Mouse (Mus musculus) heart, postnatal 0 days (tissue): ENCODE data around the gene Ank2. TPM values are rescaled to one million over a fixed set of nuclear protein-coding genes. Genes with fewer than 3 reads are reported as not detected.

Experiments
- ATAC-seq: fragments of 200-750 bp; cut with Nextera tagmentation; 2 replicates; pipeline ENCODE4 v1.8.0; 2017; ENCODE audit warnings: low read depth, moderate number of reproducible peaks, moderate library complexity; ENCODE audit not compliant: insufficient read depth
- DNase-seq: peaks from one replicate; pipeline ENCODE4 v3.0.0-alpha.2; 2016; ENCODE audit warnings: low spot score
- H3K27ac ChIP-seq: fragments of 300-500 bp; sonication (generic); 2 replicates; pipeline ENCODE4 v1.5.1; 2014; ENCODE audit warnings: low read depth, mild to moderate bottlenecking
- H3K27me3 ChIP-seq: fragments of 300-500 bp; sonication (generic); 2 replicates; pipeline ENCODE4 v1.6.1; 2014; ENCODE audit warnings: low read length, mixed read lengths; ENCODE audit not compliant: control insufficient read depth, insufficient read depth
- H3K36me3 ChIP-seq: fragments of 300-500 bp; sonication (generic); replicated peaks from 2 replicates; pipeline ENCODE4 v1.6.1; 2014; ENCODE audit warnings: low read length, mixed read lengths; ENCODE audit not compliant: control insufficient read depth, insufficient read depth
- H3K4me1 ChIP-seq: fragments of 300-500 bp; sonication (generic); 2 replicates; pipeline ENCODE4 v1.6.1; 2014; ENCODE audit warnings: antibody characterized with exemption; ENCODE audit not compliant: control insufficient read depth, insufficient read depth
- H3K4me2 ChIP-seq: fragments of 300-500 bp; sonication (generic); 2 replicates; pipeline ENCODE4 v1.6.1; 2014; ENCODE audit warnings: low read depth, mild to moderate bottlenecking, low read length, moderate library complexity
- H3K4me3 ChIP-seq: fragments of 300-500 bp; sonication (generic); 2 replicates; pipeline ENCODE4 v1.5.1; 2014; ENCODE audit warnings: low read depth, low read length
- H3K9ac ChIP-seq: fragments of 300-500 bp; sonication (generic); replicated peaks from 2 replicates; pipeline ENCODE4 v1.6.1; 2014; ENCODE audit warnings: low read depth, low read length, mixed read lengths
- H3K9me3 ChIP-seq: fragments of 300-500 bp; sonication (generic); replicated peaks from 2 replicates; pipeline ENCODE4 v1.6.1; 2016; ENCODE audit warnings: low read length; ENCODE audit not compliant: control insufficient read depth
- CTCF ChIP-seq: IDR thresholded peaks from 2 replicates; pipeline ENCODE4 v1.5.1; 2016; ENCODE audit warnings: antibody characterized with exemption, control low read depth, low read depth
- EP300 ChIP-seq: IDR thresholded peaks from 2 replicates; pipeline ENCODE4 v1.6.1; 2016; ENCODE audit warnings: antibody characterized with exemption, low read depth
- WGBS: fragments of 180-500 bp; shearing (Covaris S2); extraction: QIAGEN DNeasy Blood & Tissue Kit; methylation state at CpG from one replicate; pipeline ENCODE4 v1.1.7; 2014; 5-methylcytosine and 5-hydroxymethylcytosine counted together
- polyA plus RNA-seq: library from polyadenylated mRNA; unstranded; fragments of >200 nt; fragmentation: Nextera tagmentation; extraction: Ambion mirVana; gene quantifications from 2 replicates; pipeline ENCODE4 v1.2.1, GENCODE M21; 2015
- total RNA-seq: library from RNA; depleted of rRNA; stranded (reverse); fragments of >200 nt; gene quantifications from 2 replicates; pipeline ENCODE4 v1.2.3, GENCODE M21; 2014; ENCODE audit warnings: low replicate concordance

Gene Ank2
- total and polyA plus RNA-seq, 2 experiments from 2014 or later, result 45.1 to 138 TPM

DNA sequence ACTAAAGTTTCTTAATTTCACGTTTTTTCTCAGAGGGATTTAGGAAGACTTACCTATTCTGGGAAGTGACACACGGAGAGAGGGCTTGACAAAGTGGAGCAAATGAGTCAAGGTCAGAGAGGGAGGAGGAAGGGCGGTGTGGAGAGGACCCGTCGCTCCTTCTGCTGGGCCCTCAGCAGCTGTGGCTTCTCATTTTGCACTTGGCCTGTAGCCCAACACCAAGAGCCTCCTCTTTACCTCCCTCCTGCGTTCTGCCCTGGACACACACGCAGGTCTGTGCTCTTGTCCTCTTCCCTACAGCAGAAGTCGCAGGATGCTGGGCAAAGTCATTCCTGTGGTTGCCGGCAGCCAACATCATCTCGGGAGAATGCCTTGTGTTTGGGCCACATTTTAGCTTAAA lies 22.0 kb upstream of the Ank2 start:
- H3K27ac ChIP-seq, result peak overlapping the region; percentile 88

DNA sequence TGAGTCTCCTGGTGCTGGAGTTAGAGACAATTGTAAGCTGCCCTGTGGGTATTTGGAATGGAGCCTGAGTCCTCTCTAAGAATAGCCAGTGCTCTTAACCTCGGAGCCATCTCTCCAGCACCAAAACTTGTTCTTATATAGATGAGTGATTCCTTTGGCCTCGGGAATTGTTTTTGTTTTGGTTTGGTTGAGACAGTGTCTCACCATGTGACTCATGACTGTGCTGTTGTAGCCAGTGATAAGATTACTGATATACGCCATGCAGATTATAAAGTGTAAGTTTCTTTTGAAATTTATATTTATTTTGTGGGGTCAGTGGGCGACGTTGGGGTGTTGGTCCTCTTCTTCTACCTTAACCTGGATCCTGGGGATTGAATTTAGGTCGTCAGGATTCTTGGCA lies 21.1 kb upstream of the Ank2 start:
- no peaks in the 10 kb centered on the region for H3K36me3 ChIP-seq
- ATAC-seq (no peak), DNase-seq (no peak)
- peak overlapping the region; percentile 88 for H3K27ac ChIP-seq
- TF ChIP-seq EP300, result no peak
- no peak overlapping the region for H3K4me3 ChIP-seq
- H3K9ac ChIP-seq, result no peak overlapping the region
- 52% methylated on average over 6 of the region's 6 CpGs for WGBS
- H3K4me2 ChIP-seq, result no peak overlapping the region
- H3K27me3 ChIP-seq, result no peaks in the 10 kb centered on the region
- no peaks in the 10 kb centered on the region for H3K9me3 ChIP-seq
- peaks cover 14% of the 10 kb centered on the region; the same call in 1 of the 2 replicates for H3K4me1 ChIP-seq

More for the DNA sequence above, 22.0 kb upstream of the Ank2 start:
- ATAC-seq (peak; percentile 79), DNase-seq (peak; percentile 68)
- no peaks in the 10 kb centered on the region for H3K36me3 ChIP-seq
- no peaks in the 10 kb centered on the region for H3K27me3 ChIP-seq
- 30% methylated on average over 10 of the region's 10 CpGs for whole genome bisulfite sequencing
- H3K4me1 ChIP-seq, result peaks cover 14% of the 10 kb centered on the region; the same call in 1 of the 2 replicates
- H3K4me2 ChIP-seq, result peak overlapping the region; percentile 16; the same call in 1 of the 2 replicates
- no peaks in the 10 kb centered on the region for H3K9me3 ChIP-seq
- no peak overlapping the region for H3K9ac ChIP-seq
- H3K4me3 ChIP-seq, result no peak overlapping the region
- no peak for TF ChIP-seq EP300
- TF ChIP-seq CTCF, result peak; percentile 51

DNA sequence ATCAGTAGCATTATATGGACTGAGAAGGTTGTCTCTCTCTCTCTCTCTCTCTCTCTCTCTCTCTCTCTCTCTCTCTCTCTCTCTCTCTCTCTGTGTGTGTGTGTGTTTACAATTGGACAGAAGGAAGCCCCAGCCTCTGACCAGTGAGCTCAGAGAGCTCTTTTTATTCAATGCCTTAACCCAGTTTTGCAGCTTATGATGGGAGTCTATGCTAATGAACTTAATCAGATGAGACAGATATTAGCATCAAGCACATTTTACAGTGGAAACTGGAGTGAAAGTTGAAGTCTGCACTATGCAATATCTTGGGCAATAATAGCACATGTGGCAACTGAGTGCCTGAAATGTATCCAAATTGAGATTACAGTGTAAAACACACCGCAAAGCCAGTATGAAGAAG lies 16.1 kb upstream of the Ank2 start:
- Histone ChIP-seq H3K9ac (no peak overlapping the region), H3K4me2 (no peak overlapping the region), H3K4me1 (0 out of 2 replicates have a peak, but pooled peaks cover 7% of the 10 kb centered on the region), H3K4me3 (no peak overlapping the region), H3K27me3 (no peaks in the 10 kb centered on the region), H3K9me3 (no peaks in the 10 kb centered on the region), H3K36me3 (no peaks in the 10 kb centered on the region), H3K27ac (no peak overlapping the region)
- no peak for TF ChIP-seq EP300
- no peak for TF ChIP-seq CTCF
- ATAC-seq, result no peak
- no peak for DNase-seq
- WGBS, result 93% methylated on average over 1 of the region's 1 CpGs

- DNase-seq (no peak), ATAC-seq (no peak)
- Histone ChIP-seq H3K4me1 (no peaks in the 10 kb centered on the region), H3K27me3 (no peaks in the 10 kb centered on the region), H3K4me3 (no peak overlapping the region), H3K9ac (no peak overlapping the region), H3K27ac (no peak overlapping the region), H3K9me3 (no peaks in the 10 kb centered on the region), H3K36me3 (no peaks in the 10 kb centered on the region), H3K4me2 (no peak overlapping the region)
- TF ChIP-seq EP300 (no peak), CTCF (no peak)
- 78% methylated on average over 2 of the region's 2 CpGs for WGBS
Measured at GRCm38 (mm10) chr3:127513699-127514098, 14.5 kb upstream of the Ank2 start.

DNA sequence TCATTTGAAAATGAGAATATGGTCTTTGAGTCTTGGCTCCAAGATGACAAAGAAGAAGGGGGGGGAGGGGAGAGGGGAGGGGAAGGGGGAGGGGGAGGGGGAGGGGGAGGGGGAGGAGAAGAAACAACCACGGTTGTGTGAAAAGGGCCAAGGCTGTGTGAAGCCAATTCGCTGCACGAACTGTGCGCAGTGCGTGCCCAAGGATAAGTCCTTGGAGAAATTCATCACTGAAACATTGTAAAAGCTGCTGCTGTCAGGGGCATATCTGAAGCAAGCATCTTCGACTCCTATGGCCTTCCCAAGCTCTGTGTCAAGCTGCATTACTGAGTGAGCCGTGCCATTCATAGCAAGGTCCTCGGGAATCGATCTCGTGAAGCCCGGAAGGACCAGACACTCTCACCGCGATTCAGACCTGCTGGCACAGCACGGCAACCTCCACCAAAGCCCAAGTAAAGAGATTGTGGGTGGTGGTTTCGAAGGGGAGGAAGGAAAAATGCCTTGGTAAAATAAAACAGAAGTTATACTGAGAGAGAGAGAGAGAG lies 13.7 kb upstream of the Ank2 start:
- DNase-seq (no peak), ATAC-seq (no peak)
- H3K4me3 ChIP-seq, result no peak overlapping the region
- H3K27ac ChIP-seq, result no peak overlapping the region
- no peak for TF ChIP-seq CTCF
- TF ChIP-seq EP300, result no peak
- H3K9me3 ChIP-seq, result no peaks in the 10 kb centered on the region
- no peaks in the 10 kb centered on the region for H3K36me3 ChIP-seq
- no peak overlapping the region for H3K9ac ChIP-seq
- H3K27me3 ChIP-seq, result no peaks in the 10 kb centered on the region
- no peak overlapping the region for H3K4me2 ChIP-seq
- H3K4me1 ChIP-seq, result no peaks in the 10 kb centered on the region
- WGBS, result 72% methylated on average over 15 of the region's 15 CpGs
